Mouse (Mus musculus) midbrain, embryonic 16.5 days (tissue): ENCODE data around the gene Zfp704. TPM values are rescaled to one million over a fixed set of nuclear protein-coding genes. Genes with fewer than 3 reads are reported as not detected.
A peak's percentile ranks its signal among the peaks of the same experiment; 100 is the strongest.

Experiments
- ATAC-seq: fragments of 200-750 bp; cut with Nextera tagmentation; 2 replicates; pipeline ENCODE4 v1.8.0; 2017; ENCODE audit warnings: moderate TSS enrichment
- H3K27ac ChIP-seq: fragments of 300-500 bp; sonication (generic); 2 replicates; pipeline ENCODE4 v1.5.1; 2014; ENCODE audit warnings: mild to moderate bottlenecking, low read length, mixed read lengths
- H3K27me3 ChIP-seq: fragments of 300-500 bp; sonication (generic); 2 replicates; pipeline ENCODE4 v1.6.1; 2014; ENCODE audit warnings: low read depth, low read length, mixed read lengths; ENCODE audit not compliant: control insufficient read depth, insufficient read depth
- H3K36me3 ChIP-seq: fragments of 300-500 bp; sonication (generic); 2 replicates; pipeline ENCODE4 v1.6.1; 2014; ENCODE audit warnings: mild to moderate bottlenecking, low read length, moderate library complexity, mixed read lengths; ENCODE audit not compliant: control insufficient read depth, insufficient read depth
- H3K4me1 ChIP-seq: fragments of 300-500 bp; sonication (generic); 2 replicates; pipeline ENCODE4 v1.6.1; 2014; ENCODE audit warnings: mild to moderate bottlenecking, low read length, mixed read lengths; ENCODE audit not compliant: control insufficient read depth, insufficient read depth
- H3K4me2 ChIP-seq: fragments of 300-500 bp; sonication (generic); 2 replicates; pipeline ENCODE4 v1.6.1; 2014; ENCODE audit warnings: mild to moderate bottlenecking, low read length, mixed read lengths
- H3K4me3 ChIP-seq: fragments of 300-500 bp; sonication (generic); 2 replicates; pipeline ENCODE4 v1.5.1; 2014; ENCODE audit warnings: low read depth, mild to moderate bottlenecking, low read length, moderate library complexity, mixed read lengths
- H3K9ac ChIP-seq: fragments of 300-500 bp; sonication (generic); 2 replicates; pipeline ENCODE4 v1.6.1; 2014; ENCODE audit warnings: low read depth, low read length, mixed read lengths
- H3K9me3 ChIP-seq: fragments of 300-500 bp; sonication (generic); replicated peaks from 2 replicates; pipeline ENCODE4 v1.6.1; 2014; ENCODE audit warnings: mild to moderate bottlenecking, low read length, mixed read lengths; ENCODE audit not compliant: control insufficient read depth, poor library complexity, severe bottlenecking
- WGBS: fragments of 180-500 bp; shearing (Covaris S2); extraction: QIAGEN DNeasy Blood & Tissue Kit; methylation state at CpG from one replicate; pipeline ENCODE4 v1.1.7; 2014; 5-methylcytosine and 5-hydroxymethylcytosine counted together
- polyA plus RNA-seq: library from polyadenylated mRNA; unstranded; fragments of >200 nt; fragmentation: Nextera tagmentation; extraction: Ambion mirVana; gene quantifications from 2 replicates; pipeline ENCODE4 v1.2.1, GENCODE M21; 2015

The Zfp704 gene
- polyA plus RNA-seq, 1 experiment from 2014 or later = 14.8 TPM

GRCm38 (mm10) chr3:9427826-9428225 is 182.1 kb downstream of the Zfp704 start:
- no peak for ATAC-seq
- WGBS = 95% methylated on average over 4 of the region's 4 CpGs
- Histone ChIP-seq H3K27ac (no peak overlapping the region), H3K9me3 (no peaks in the 10 kb centered on the region), H3K9ac (no peak overlapping the region), H3K4me1 (no peaks in the 10 kb centered on the region), H3K4me2 (no peak overlapping the region), H3K4me3 (no peak overlapping the region), H3K36me3 (no peaks in the 10 kb centered on the region), H3K27me3 (no peaks in the 10 kb centered on the region)

- H3K9me3 ChIP-seq = no peaks in the 10 kb centered on the region
- H3K27ac ChIP-seq = no peak overlapping the region
- no peak for ATAC-seq
- H3K9ac ChIP-seq = no peak overlapping the region
- H3K4me2 ChIP-seq = no peak overlapping the region
- H3K4me3 ChIP-seq = no peak overlapping the region
- no peaks in the 10 kb centered on the region for H3K4me1 ChIP-seq
- no peaks in the 10 kb centered on the region for H3K36me3 ChIP-seq
- no peaks in the 10 kb centered on the region for H3K27me3 ChIP-seq
- 93% methylated on average over 5 of the region's 5 CpGs for WGBS
Measured at GRCm38 (mm10) chr3:9425661-9426060, 184.2 kb downstream of the Zfp704 start.

- WGBS = 81% methylated on average over 6 of the region's 6 CpGs
- Histone ChIP-seq H3K36me3 (no peaks in the 10 kb centered on the region), H3K9ac (no peak overlapping the region), H3K4me2 (no peak overlapping the region), H3K4me3 (no peak overlapping the region), H3K4me1 (no peaks in the 10 kb centered on the region), H3K27ac (no peak overlapping the region), H3K9me3 (no peaks in the 10 kb centered on the region), H3K27me3 (no peaks in the 10 kb centered on the region)
- ATAC-seq = no peak
Measured at GRCm38 (mm10) chr3:9424637-9425036, 185.2 kb downstream of the Zfp704 start.

- ATAC-seq = no peak
- Histone ChIP-seq H3K9ac (no peak overlapping the region), H3K27me3 (no peaks in the 10 kb centered on the region), H3K4me1 (no peaks in the 10 kb centered on the region), H3K9me3 (no peaks in the 10 kb centered on the region), H3K4me2 (no peak overlapping the region), H3K27ac (no peak overlapping the region; the same call in 1 of the 2 replicates), H3K36me3 (no peaks in the 10 kb centered on the region), H3K4me3 (no peak overlapping the region)
- WGBS = 75% methylated on average over 6 of the region's 6 CpGs
Measured at GRCm38 (mm10) chr3:9423669-9424068, 186.2 kb downstream of the Zfp704 start.

- no peak overlapping the region for H3K4me3 ChIP-seq
- 92% methylated on average over 4 of the region's 4 CpGs for WGBS
Measured at GRCm38 (mm10) chr3:9408896-9409295, 201.0 kb downstream of the Zfp704 start.

GRCm38 (mm10) chr3:9407801-9408200 is 202.1 kb downstream of the Zfp704 start:
- WGBS = 78% methylated on average over 10 of the region's 10 CpGs
- H3K27ac ChIP-seq = no peak overlapping the region
- H3K4me1 ChIP-seq = peaks cover 11% of the 10 kb centered on the region
- H3K9ac ChIP-seq = no peak overlapping the region
- H3K27me3 ChIP-seq = no peaks in the 10 kb centered on the region
- no peaks in the 10 kb centered on the region for H3K36me3 ChIP-seq
- H3K9me3 ChIP-seq = no peaks in the 10 kb centered on the region
- no peak for ATAC-seq
- no peak overlapping the region for H3K4me3 ChIP-seq
- H3K4me2 ChIP-seq = no peak overlapping the region

More at GRCm38 (mm10) chr3:9408896-9409295, 201.0 kb downstream of the Zfp704 start:
- Histone ChIP-seq H3K4me2 (no peak overlapping the region), H3K9ac (no peak overlapping the region), H3K9me3 (no peaks in the 10 kb centered on the region), H3K36me3 (no peaks in the 10 kb centered on the region), H3K4me1 (peaks cover under 1% of the 10 kb centered on the region), H3K27ac (no peak overlapping the region), H3K27me3 (no peaks in the 10 kb centered on the region)
- no peak for ATAC-seq

- WGBS = 89% methylated on average over 9 of the region's 9 CpGs
- no peak for ATAC-seq
- Histone ChIP-seq H3K4me1 (peaks cover 15% of the 10 kb centered on the region), H3K27me3 (no peaks in the 10 kb centered on the region), H3K36me3 (no peaks in the 10 kb centered on the region), H3K9ac (no peak overlapping the region), H3K4me2 (no peak overlapping the region), H3K9me3 (no peaks in the 10 kb centered on the region), H3K27ac (no peak overlapping the region), H3K4me3 (no peak overlapping the region)
Measured at GRCm38 (mm10) chr3:9407119-9407546, 202.8 kb downstream of the Zfp704 start.

GRCm38 (mm10) chr3:9405341-9405740 is 204.5 kb downstream of the Zfp704 start:
- H3K4me2 ChIP-seq = no peak overlapping the region
- WGBS = 87% methylated on average over 9 of the region's 9 CpGs
- no peaks in the 10 kb centered on the region for H3K27me3 ChIP-seq
- H3K36me3 ChIP-seq = no peaks in the 10 kb centered on the region
- no peak overlapping the region for H3K9ac ChIP-seq
- H3K4me1 ChIP-seq = peaks cover 21% of the 10 kb centered on the region
- ATAC-seq = no peak
- H3K9me3 ChIP-seq = no peaks in the 10 kb centered on the region
- H3K4me3 ChIP-seq = no peak overlapping the region
- no peak overlapping the region for H3K27ac ChIP-seq

GRCm38 (mm10) chr3:9403255-9404050 is 206.4 kb downstream of the Zfp704 start:
- Histone ChIP-seq H3K4me3 (no peak overlapping the region), H3K4me2 (peak overlapping the region; percentile 19; the same call in 1 of the 2 replicates), H3K27me3 (no peaks in the 10 kb centered on the region), H3K4me1 (peaks cover 21% of the 10 kb centered on the region), H3K36me3 (no peaks in the 10 kb centered on the region), H3K9me3 (no peaks in the 10 kb centered on the region), H3K9ac (no peak overlapping the region), H3K27ac (peak overlapping the region; percentile 56; the same call in 1 of the 2 replicates)
- ATAC-seq = peak; percentile 56; the same call in 1 of the 2 replicates
- 51% methylated on average over 5 of the region's 5 CpGs for WGBS
